Mouse (Mus musculus): ENCODE results near the gene Foxp1.

DNA sequence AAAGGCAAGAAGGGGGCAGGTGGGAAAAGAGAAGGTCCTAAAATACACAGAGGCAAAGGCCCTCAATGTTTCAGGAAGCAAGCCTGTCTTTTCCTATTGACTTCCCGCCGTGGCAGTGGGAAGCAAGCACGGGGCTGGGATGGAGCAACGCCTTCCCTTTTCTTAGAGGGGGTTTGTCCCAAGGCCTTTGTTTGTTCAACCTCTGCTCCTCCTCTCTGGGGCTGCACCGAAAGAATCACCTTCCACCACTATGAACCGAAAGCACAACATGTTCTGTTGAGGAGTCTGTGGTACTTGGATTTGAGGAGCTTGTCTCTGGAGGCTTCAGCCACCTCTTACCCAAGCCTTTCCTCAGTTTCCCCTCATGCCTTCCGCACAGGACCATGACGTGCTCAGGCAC lies 355.5 kb downstream of the Foxp1 start:
- TF ChIP-seq CTCF (IDR thresholded peaks at IDR 0.05 in 2 of 3, conservative IDR thresholded peaks at IDR 0.05 in 1 of 3; ENCODE audit: control insufficient read depth in 1 of 3, insufficient read depth in 1 of 3, low read depth in 2 of 3, low read length in 3 of 3, poor library complexity in 1 of 3, severe bottlenecking in 1 of 3) (no peak), ZKSCAN1 (IDR thresholded peaks at IDR 0.05; ENCODE audit: low read depth, low read length) (no peak), ETS1 (IDR thresholded peaks at IDR 0.05; ENCODE audit: low read depth, low read length) (no peak), MYC (IDR thresholded peaks at IDR 0.05; ENCODE audit: low read depth, low read length) (no peak), EP300 (IDR thresholded peaks at IDR 0.05; ENCODE audit: low read depth in 1 of 2, low read length in 2 of 2) (no peak), ZC3H11A (IDR thresholded peaks at IDR 0.05; ENCODE audit: low read depth, low read length) (no peak), MAX (IDR thresholded peaks at IDR 0.05; ENCODE audit: low read length) (no peak), E2F4 (IDR thresholded peaks at IDR 0.05; ENCODE audit: borderline replicate concordance, low read depth, low read length) (no peak)

All from MEL (cell line).